Mouse (Mus musculus): ENCODE results near the gene Cdk1. TPM values are rescaled to one million over a fixed set of nuclear protein-coding genes. Genes with fewer than 3 reads are reported as not detected.

The Cdk1 gene
- polyA plus RNA-seq, 1 experiment from 2014 or later: 399 TPM

- no peaks in the 10 kb centered on the region for H3K27me3 ChIP-seq
- H3K9me3 ChIP-seq: no peaks in the 10 kb centered on the region
- H3K27ac ChIP-seq: no peak overlapping the region
- H3K4me1 ChIP-seq: peaks cover 3% of the 10 kb centered on the region; the same call in 1 of the 2 replicates
- WGBS: 82% methylated on average over 3 of the region's 3 CpGs
- no peak overlapping the region for H3K4me3 ChIP-seq
- no peak for ATAC-seq (ENCODE audit: insufficient number of reproducible peaks, insufficient read depth, low FRiP score, low TSS enrichment, low read depth)
- no peak overlapping the region for H3K9ac ChIP-seq
- no peaks in the 10 kb centered on the region for H3K36me3 ChIP-seq
- H3K4me2 ChIP-seq: no peak overlapping the region
Measured at GRCm38 (mm10) chr10:69304819-69305218, 47.9 kb downstream of the Cdk1 start.

GRCm38 (mm10) chr10:69302667-69303066 is 50.1 kb downstream of the Cdk1 start:
- no peaks in the 10 kb centered on the region for H3K27me3 ChIP-seq
- H3K36me3 ChIP-seq: no peaks in the 10 kb centered on the region
- no peaks in the 10 kb centered on the region for H3K9me3 ChIP-seq
- no peak overlapping the region for H3K4me3 ChIP-seq
- no peak for ATAC-seq (ENCODE audit: insufficient number of reproducible peaks, insufficient read depth, low FRiP score, low TSS enrichment, low read depth)
- H3K4me1 ChIP-seq: peaks cover 3% of the 10 kb centered on the region; the same call in 1 of the 2 replicates
- 86% methylated on average over 3 of the region's 3 CpGs for WGBS
- H3K4me2 ChIP-seq: no peak overlapping the region
- H3K27ac ChIP-seq: no peak overlapping the region
- no peak overlapping the region for H3K9ac ChIP-seq

- Histone ChIP-seq H3K4me1 (no peaks in the 10 kb centered on the region), H3K27ac (no peak overlapping the region), H3K9ac (no peak overlapping the region), H3K27me3 (no peaks in the 10 kb centered on the region), H3K9me3 (no peaks in the 10 kb centered on the region), H3K4me2 (no peak overlapping the region), H3K4me3 (no peak overlapping the region), H3K36me3 (no peaks in the 10 kb centered on the region)
- no peak for ATAC-seq (ENCODE audit: insufficient number of reproducible peaks, insufficient read depth, low FRiP score, low TSS enrichment, low read depth)
- 90% methylated on average over 7 of the region's 7 CpGs for WGBS
Measured at GRCm38 (mm10) chr10:69299985-69300384, 52.8 kb downstream of the Cdk1 start.

- no peaks in the 10 kb centered on the region for H3K4me1 ChIP-seq
- H3K36me3 ChIP-seq: peaks cover 1% of the 10 kb centered on the region; the same call in 1 of the 2 replicates
- no peak overlapping the region for H3K4me2 ChIP-seq
- H3K9me3 ChIP-seq: no peaks in the 10 kb centered on the region
- H3K9ac ChIP-seq: no peak overlapping the region
- no peak overlapping the region for H3K4me3 ChIP-seq
- no peaks in the 10 kb centered on the region for H3K27me3 ChIP-seq
- WGBS: 80% methylated on average over 9 of the region's 9 CpGs
- ATAC-seq (ENCODE audit: insufficient number of reproducible peaks, insufficient read depth, low FRiP score, low TSS enrichment, low read depth): no peak
- no peak overlapping the region for H3K27ac ChIP-seq
Measured at GRCm38 (mm10) chr10:69295919-69296318, 56.8 kb downstream of the Cdk1 start.

GRCm38 (mm10) chr10:69290736-69291135 is 62.0 kb downstream of the Cdk1 start:
- Histone ChIP-seq H3K27ac (no peak overlapping the region), H3K27me3 (no peaks in the 10 kb centered on the region), H3K4me3 (no peak overlapping the region), H3K9ac (no peak overlapping the region), H3K4me1 (no peaks in the 10 kb centered on the region), H3K4me2 (no peak overlapping the region), H3K36me3 (peaks cover 52% of the 10 kb centered on the region), H3K9me3 (no peaks in the 10 kb centered on the region)
- 91% methylated on average over 8 of the region's 8 CpGs for WGBS
- no peak for ATAC-seq (ENCODE audit: insufficient number of reproducible peaks, insufficient read depth, low FRiP score, low TSS enrichment, low read depth)

- Histone ChIP-seq H3K4me3 (no peak overlapping the region), H3K36me3 (peaks cover 69% of the 10 kb centered on the region), H3K4me1 (no peaks in the 10 kb centered on the region), H3K9me3 (no peaks in the 10 kb centered on the region), H3K9ac (no peak overlapping the region), H3K4me2 (no peak overlapping the region), H3K27ac (no peak overlapping the region), H3K27me3 (no peaks in the 10 kb centered on the region)
- WGBS: 91% methylated on average over 6 of the region's 6 CpGs
- no peak for ATAC-seq (ENCODE audit: insufficient number of reproducible peaks, insufficient read depth, low FRiP score, low TSS enrichment, low read depth)
Measured at GRCm38 (mm10) chr10:69288720-69289119, 64.0 kb downstream of the Cdk1 start.

- Histone ChIP-seq H3K4me3 (no peak overlapping the region), H3K9me3 (no peaks in the 10 kb centered on the region), H3K27me3 (no peaks in the 10 kb centered on the region), H3K9ac (no peak overlapping the region), H3K36me3 (peaks cover 75% of the 10 kb centered on the region), H3K4me1 (no peaks in the 10 kb centered on the region), H3K4me2 (no peak overlapping the region), H3K27ac (no peak overlapping the region)
- ATAC-seq (ENCODE audit: insufficient number of reproducible peaks, insufficient read depth, low FRiP score, low TSS enrichment, low read depth): no peak
- WGBS: 77% methylated on average over 4 of the region's 4 CpGs
Measured at GRCm38 (mm10) chr10:69288086-69288485, 64.7 kb downstream of the Cdk1 start.

- H3K9ac ChIP-seq: no peak overlapping the region
- no peak overlapping the region for H3K4me3 ChIP-seq
- H3K27ac ChIP-seq: no peak overlapping the region
- no peak overlapping the region for H3K4me2 ChIP-seq
- H3K27me3 ChIP-seq: no peaks in the 10 kb centered on the region
- H3K4me1 ChIP-seq: no peaks in the 10 kb centered on the region
- 98% methylated on average over 3 of the region's 3 CpGs for WGBS
- no peaks in the 10 kb centered on the region for H3K9me3 ChIP-seq
- no peak for ATAC-seq (ENCODE audit: insufficient number of reproducible peaks, insufficient read depth, low FRiP score, low TSS enrichment, low read depth)
- peaks cover 84% of the 10 kb centered on the region for H3K36me3 ChIP-seq
Measured at GRCm38 (mm10) chr10:69286939-69287338, 65.8 kb downstream of the Cdk1 start.

Other genes starting within 250 kb of the Cdk1 start
- gene Rhobtb1, start 201.5 kb downstream of the Cdk1 start, polyA plus RNA-seq (2015; fragmentation: Nextera tagmentation; extraction: Ambion mirVana): 22.9 and 29.2 TPM in 2 replicates
- 2.9 and 3.0 TPM in 2 replicates for gene A930033H14Rik, start 139.8 kb downstream of the Cdk1 start, polyA plus RNA-seq (2015; fragmentation: Nextera tagmentation; extraction: Ambion mirVana)
- gene Ank3, start 45.8 kb upstream of the Cdk1 start, polyA plus RNA-seq (2015; fragmentation: Nextera tagmentation; extraction: Ambion mirVana): 30.3 and 32.3 TPM in 2 replicates